22 mouse cellular contexts compared by ENCODE assay signal in the genomic region with DNA sequence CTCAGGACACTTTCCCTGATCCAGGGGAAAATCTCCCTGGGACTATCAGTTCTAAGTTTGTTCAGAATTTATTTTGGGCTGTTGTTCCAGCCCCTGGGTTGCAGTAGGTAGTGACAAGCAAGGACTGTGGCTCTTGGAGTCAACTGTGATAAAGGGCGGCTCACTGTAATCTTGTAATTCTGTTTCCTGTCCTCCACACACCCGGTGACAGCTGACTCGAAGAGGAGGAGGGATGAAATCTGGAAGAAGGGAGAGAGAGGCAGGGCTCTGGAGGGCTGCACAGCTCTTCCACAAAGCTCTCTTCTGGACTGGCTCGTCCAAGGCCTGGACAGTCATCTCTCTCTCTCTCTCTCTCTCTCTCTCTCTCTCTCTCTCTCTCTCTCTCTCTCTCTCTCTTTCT. TPM values are rescaled to one million over a fixed set of nuclear protein-coding genes. Genes with fewer than 3 reads are reported as not detected.
DNase-seq lines count a peak whose midpoint lies in the region; ATAC-seq and TF ChIP-seq lines count a peak whose summit lies in the region.
"Had no signal": no experiment of that assay in that cellular context is flagged by ENCODE, and none has a peak within 500 bp of the region (broad histone marks: within the 10 kb centered on the region; RNA-seq: fewer than 3 reads in every experiment).

No protein-coding gene starts in this region.

- TF ChIP-seq EP300 in heart, adult 2 months (IDR thresholded peaks at IDR 0.05; ENCODE audit: insufficient read depth, low read depth, low read length): no peak

- intact Hi-C loops in heart, adult 2 months (cut with DNase I): no loop called here

- no peak for TF ChIP-seq CTCF in heart, adult 2 months (IDR thresholded peaks at IDR 0.05)

- peak; percentile 76 for ATAC-seq in heart, embryonic 12.5 days (ENCODE audit: insufficient number of reproducible peaks, low FRiP score)
- ATAC-seq in heart, embryonic 16.5 days (replicated peaks; ENCODE audit: extremely low read depth, insufficient read depth, low FRiP score): peak; percentile 86
- ATAC-seq: activated CD4-positive, CD25-positive, alpha-beta regulatory T cell, adult 4 months; forebrain, embryonic 16.5 days; hindbrain, embryonic 16.5 days; inflammation-experienced regulatory T-cells, adult 6 months; intestine, postnatal 0 days; Patski had no signal

- peak overlapping the region; percentile 63 for H3K27ac ChIP-seq in heart, embryonic 12.5 days (ENCODE audit: poor library complexity, severe bottlenecking)
- peak overlapping the region; percentile 72 for H3K27ac ChIP-seq in heart, embryonic 16.5 days (ENCODE audit: low read length)
- no peak overlapping the region for H3K27ac ChIP-seq in heart, adult 2 months
- H3K27ac ChIP-seq: embryonic facial prominence, embryonic 13.5 days; forebrain, embryonic 12.5 days; hindbrain, embryonic 12.5 days had no signal

- H3K4me1 ChIP-seq in heart, embryonic 12.5 days (replicated peaks): peaks cover 53% of the 10 kb centered on the region
- peaks cover 26% of the 10 kb centered on the region for H3K4me1 ChIP-seq in heart, embryonic 16.5 days (ENCODE audit: control insufficient read depth, insufficient read depth, low read length)
- H3K4me1 ChIP-seq in heart, adult 2 months (ENCODE audit: control insufficient read depth, insufficient read depth, low read length): peaks cover 4% of the 10 kb centered on the region; the same call in 1 of the 2 replicates
- H3K4me1 ChIP-seq: embryonic facial prominence, embryonic 13.5 days; forebrain, embryonic 12.5 days; hindbrain, embryonic 12.5 days had no signal

- no peaks in the 10 kb centered on the region for H3K27me3 ChIP-seq in heart, embryonic 12.5 days (replicated peaks)
- H3K27me3 ChIP-seq in heart, embryonic 16.5 days (ENCODE audit: control insufficient read depth, insufficient read depth, low read length): no peaks in the 10 kb centered on the region
- H3K27me3 ChIP-seq in heart, adult 2 months (ENCODE audit: control insufficient read depth, insufficient read depth, low read length): no peaks in the 10 kb centered on the region
- H3K27me3 ChIP-seq: CH12.LX had no signal

- H3K4me2 ChIP-seq in heart, embryonic 12.5 days: 0 out of 2 replicates have a peak overlapping the region, but pooled peaks have one; percentile 3
- no peak overlapping the region for H3K4me2 ChIP-seq in heart, embryonic 16.5 days (ENCODE audit: low read depth, low read length)
- H3K4me2 ChIP-seq: embryonic facial prominence, embryonic 13.5 days; forebrain, embryonic 12.5 days; hindbrain, embryonic 12.5 days had no signal

- H3K9ac ChIP-seq in heart, embryonic 12.5 days: no peak overlapping the region
- no peak overlapping the region for H3K9ac ChIP-seq in heart, embryonic 16.5 days (ENCODE audit: low read length)
- H3K9ac ChIP-seq in heart, adult 2 months (ENCODE audit: low read depth, low read length): no peak overlapping the region
- H3K9ac ChIP-seq: embryonic facial prominence, embryonic 13.5 days; forebrain, embryonic 12.5 days; hindbrain, embryonic 12.5 days had no signal

- H3K9me3 ChIP-seq in heart, embryonic 12.5 days (replicated peaks): no peaks in the 10 kb centered on the region
- no peaks in the 10 kb centered on the region for H3K9me3 ChIP-seq in heart, embryonic 16.5 days (replicated peaks; ENCODE audit: control insufficient read depth, low read length)
- H3K9me3 ChIP-seq: embryonic facial prominence, embryonic 13.5 days; forebrain, embryonic 12.5 days; hindbrain, embryonic 12.5 days had no signal

- peaks cover 57% of the 10 kb centered on the region for H3K36me3 ChIP-seq in heart, embryonic 12.5 days
- H3K36me3 ChIP-seq in heart, embryonic 16.5 days (ENCODE audit: control insufficient read depth, insufficient read depth): peaks cover 13% of the 10 kb centered on the region
- no peaks in the 10 kb centered on the region for H3K36me3 ChIP-seq in heart, adult 2 months (ENCODE audit: control insufficient read depth, insufficient read depth, low read length)
- H3K36me3 ChIP-seq: embryonic facial prominence, embryonic 13.5 days; forebrain, embryonic 12.5 days; hindbrain, embryonic 12.5 days had no signal

- no peak for DNase-seq in heart, postnatal 4 days
- no peak for DNase-seq in heart, adult 2 months
- DNase-seq in lung, postnatal 10 days: peak; percentile 41
- DNase-seq in lung, postnatal 4 days: no peak
- DNase-seq: adrenal gland, postnatal 14 days; cerebellum, adult 11-12 months; cerebellum, adult 9-10 months; cerebellum, postnatal 25 days; gastrocnemius, postnatal 10 days had no signal

- no peak overlapping the region for H3K4me3 ChIP-seq in heart, embryonic 12.5 days
- H3K4me3 ChIP-seq in heart, embryonic 16.5 days (ENCODE audit: low read length): no peak overlapping the region
- H3K4me3 ChIP-seq in heart, adult 2 months: no peak overlapping the region
- H3K4me3 ChIP-seq: embryonic facial prominence, embryonic 13.5 days; forebrain, embryonic 12.5 days; hindbrain, embryonic 12.5 days had no signal

- WGBS in heart, embryonic 12.5 days: 6% methylated on average over 4 of the region's 4 CpGs
- 15% methylated on average over 4 of the region's 4 CpGs for WGBS in heart, embryonic 16.5 days
- WGBS in heart, adult 2 months: 8% methylated on average over 4 of the region's 4 CpGs

- no peak for TF ChIP-seq POLR2A in heart, adult 2 months (IDR thresholded peaks at IDR 0.05; ENCODE audit: insufficient read depth, low read depth, low read length)

- no peaks in the 10 kb centered on the region for H3K79me2 ChIP-seq in heart, adult 2 months (replicated peaks; ENCODE audit: control insufficient read depth, insufficient read depth, low read length)

RNA-seq across cellular contexts. Expression of a gene that starts 24.6 kb away (rescaled TPM):
- polyA plus RNA-seq in heart, embryonic 12.5 days (2016; fragmentation: Nextera tagmentation; extraction: Ambion mirVana): 42.6 and 45.6 TPM in 2 replicates
- 10 to 100 TPM; 36.3 to 36.6 TPM for total RNA-seq in heart, postnatal 4 days (2021)
- polyA plus RNA-seq in heart, embryonic 16.5 days (2015; fragmentation: Nextera tagmentation; extraction: Ambion mirVana): 30.5 and 36.3 TPM in 2 replicates
- 10 to 100 TPM; 22.6 to 36.9 TPM for total RNA-seq in heart, adult 2 months (2021)
- polyA plus RNA-seq in heart, adult 2 months (2012; rRNA removed): 26.5 and 27.0 TPM in 2 replicates
- total RNA-seq: CH12.LX had no signal
- polyA plus RNA-seq: activated CD4-positive, CD25-positive, alpha-beta regulatory T cell, adult 4 months; forebrain, embryonic 16.5 days; frontal cortex, adult 2 months; inflammation-experienced regulatory T-cells, adult 6 months; intestine, postnatal 0 days; Patski had no signal
